Mouse (Mus musculus): ENCODE measurements around the gene Tmem108. TPM values are rescaled to one million over a fixed set of nuclear protein-coding genes. Genes with fewer than 3 reads are reported as not detected.

Tmem108 gene
- polyA plus RNA-seq, 1 experiment from 2014 or later: 23.1 TPM

DNA sequence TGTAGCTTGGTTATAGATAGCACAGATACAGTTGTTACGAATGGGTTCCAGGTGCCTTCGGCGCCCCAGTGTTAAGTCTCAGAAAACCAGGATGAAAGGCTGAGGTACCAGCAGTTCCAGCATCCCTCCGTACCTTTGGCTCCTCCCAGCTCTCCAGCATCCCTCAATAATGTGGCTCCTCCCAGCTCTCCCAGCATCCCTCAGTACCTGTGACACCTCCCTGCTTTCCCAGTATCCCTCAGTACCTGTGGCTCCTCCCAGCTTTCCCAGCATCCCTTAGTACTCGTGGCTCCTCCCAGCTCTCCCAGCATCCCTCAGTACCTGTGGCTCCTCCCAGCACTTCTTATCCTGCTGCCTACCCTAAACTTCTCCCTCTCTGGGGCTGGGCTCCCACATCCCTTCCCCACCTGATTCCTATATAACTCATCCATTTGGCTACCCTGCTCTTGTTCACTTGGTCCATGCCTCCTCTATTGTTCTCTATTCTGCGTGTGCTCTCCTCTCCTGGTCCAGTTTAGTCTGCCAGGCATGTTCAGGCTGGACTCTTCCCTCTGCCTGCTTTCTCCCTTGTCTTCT, 225.5 kb downstream of the Tmem108 start:
- Histone ChIP-seq H3K4me3 (ENCODE audit: low read depth, low read length) (no peak overlapping the region), H3K9me3 (ENCODE audit: control insufficient read depth, low read depth, low read length) (no peaks in the 10 kb centered on the region), H3K36me3 (ENCODE audit: control insufficient read depth, insufficient read depth, low read length) (no peaks in the 10 kb centered on the region), H3K27ac (ENCODE audit: low read length) (no peak overlapping the region), H3K27me3 (ENCODE audit: control insufficient read depth, insufficient read depth, low read length) (no peaks in the 10 kb centered on the region), H3K4me1 (ENCODE audit: control insufficient read depth, insufficient read depth, low read length) (no peaks in the 10 kb centered on the region), H3K9ac (replicated peaks; ENCODE audit: low read depth, low read length) (no peak overlapping the region), H3K4me2 (replicated peaks; ENCODE audit: low read depth, low read length) (no peak overlapping the region)
- 94% methylated on average over 6 of the region's 6 CpGs for WGBS
- no peak for ATAC-seq (ENCODE audit: insufficient number of reproducible peaks, insufficient read depth, low FRiP score, low read depth)

DNA sequence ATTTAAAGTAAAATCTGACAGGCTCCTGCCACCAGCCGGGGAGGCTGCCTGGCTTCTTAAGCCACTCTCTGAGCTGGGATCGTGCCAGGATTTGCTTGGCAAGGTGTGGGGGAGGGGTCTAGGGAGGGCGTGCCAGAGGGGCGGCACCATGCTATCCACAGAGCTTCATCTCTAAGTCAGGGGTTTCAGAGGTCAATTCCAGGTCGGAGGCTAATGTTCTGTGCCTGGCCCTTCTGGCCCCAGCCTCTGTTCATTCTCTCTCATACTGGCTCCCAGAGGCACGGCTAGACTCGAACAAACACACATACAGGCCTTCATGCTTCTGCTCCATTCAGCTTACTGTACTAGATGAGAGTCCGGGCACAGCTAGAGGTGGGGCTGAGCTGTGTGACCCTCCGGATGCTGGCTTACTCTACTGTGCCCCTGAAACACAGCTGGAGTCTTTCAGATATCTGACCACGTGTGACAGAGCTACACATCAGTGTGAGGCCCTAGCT, 236.5 kb downstream of the Tmem108 start:
- Histone ChIP-seq H3K27ac (ENCODE audit: low read length) (no peak overlapping the region), H3K4me1 (ENCODE audit: control insufficient read depth, insufficient read depth, low read length) (peaks cover 3% of the 10 kb centered on the region; the same call in 1 of the 2 replicates), H3K4me2 (replicated peaks; ENCODE audit: low read depth, low read length) (no peak overlapping the region), H3K9ac (replicated peaks; ENCODE audit: low read depth, low read length) (no peak overlapping the region), H3K27me3 (ENCODE audit: control insufficient read depth, insufficient read depth, low read length) (no peaks in the 10 kb centered on the region), H3K9me3 (ENCODE audit: control insufficient read depth, low read depth, low read length) (no peaks in the 10 kb centered on the region), H3K36me3 (ENCODE audit: control insufficient read depth, insufficient read depth, low read length) (no peaks in the 10 kb centered on the region), H3K4me3 (ENCODE audit: low read depth, low read length) (no peak overlapping the region)
- peak; percentile 23; the same call in 1 of the 2 replicates for ATAC-seq (ENCODE audit: insufficient number of reproducible peaks, insufficient read depth, low FRiP score, low read depth)
- WGBS: 21% methylated on average over 10 of the region's 10 CpGs

DNA sequence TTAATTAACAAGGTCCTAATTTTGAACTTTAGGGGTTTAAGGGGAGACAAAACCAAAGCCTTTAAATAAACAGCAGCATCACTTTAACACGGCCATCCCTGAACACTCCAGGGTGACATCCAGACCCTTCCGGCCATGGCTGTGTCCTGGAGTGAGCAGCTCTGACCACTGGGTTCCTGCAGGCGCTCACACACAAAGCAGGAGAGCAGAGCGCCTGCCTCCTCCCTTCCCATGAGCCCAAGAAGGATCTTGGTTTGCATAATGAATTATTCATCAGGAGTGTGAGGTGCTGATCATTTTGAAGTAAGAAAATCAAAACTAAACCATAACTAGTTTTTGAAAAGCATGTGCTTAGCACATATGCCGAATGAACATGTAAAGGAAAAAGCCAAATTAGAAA, 237.0 kb downstream of the Tmem108 start:
- H3K27me3 ChIP-seq (ENCODE audit: control insufficient read depth, insufficient read depth, low read length): no peaks in the 10 kb centered on the region
- no peak overlapping the region for H3K9ac ChIP-seq (replicated peaks; ENCODE audit: low read depth, low read length)
- ATAC-seq (ENCODE audit: insufficient number of reproducible peaks, insufficient read depth, low FRiP score, low read depth): no peak
- peaks cover 3% of the 10 kb centered on the region; the same call in 1 of the 2 replicates for H3K4me1 ChIP-seq (ENCODE audit: control insufficient read depth, insufficient read depth, low read length)
- 41% methylated on average over 5 of the region's 5 CpGs for WGBS
- H3K4me3 ChIP-seq (ENCODE audit: low read depth, low read length): no peak overlapping the region
- no peak overlapping the region for H3K4me2 ChIP-seq (replicated peaks; ENCODE audit: low read depth, low read length)
- H3K36me3 ChIP-seq (ENCODE audit: control insufficient read depth, insufficient read depth, low read length): no peaks in the 10 kb centered on the region
- H3K27ac ChIP-seq (ENCODE audit: low read length): no peak overlapping the region
- no peaks in the 10 kb centered on the region for H3K9me3 ChIP-seq (ENCODE audit: control insufficient read depth, low read depth, low read length)

DNA sequence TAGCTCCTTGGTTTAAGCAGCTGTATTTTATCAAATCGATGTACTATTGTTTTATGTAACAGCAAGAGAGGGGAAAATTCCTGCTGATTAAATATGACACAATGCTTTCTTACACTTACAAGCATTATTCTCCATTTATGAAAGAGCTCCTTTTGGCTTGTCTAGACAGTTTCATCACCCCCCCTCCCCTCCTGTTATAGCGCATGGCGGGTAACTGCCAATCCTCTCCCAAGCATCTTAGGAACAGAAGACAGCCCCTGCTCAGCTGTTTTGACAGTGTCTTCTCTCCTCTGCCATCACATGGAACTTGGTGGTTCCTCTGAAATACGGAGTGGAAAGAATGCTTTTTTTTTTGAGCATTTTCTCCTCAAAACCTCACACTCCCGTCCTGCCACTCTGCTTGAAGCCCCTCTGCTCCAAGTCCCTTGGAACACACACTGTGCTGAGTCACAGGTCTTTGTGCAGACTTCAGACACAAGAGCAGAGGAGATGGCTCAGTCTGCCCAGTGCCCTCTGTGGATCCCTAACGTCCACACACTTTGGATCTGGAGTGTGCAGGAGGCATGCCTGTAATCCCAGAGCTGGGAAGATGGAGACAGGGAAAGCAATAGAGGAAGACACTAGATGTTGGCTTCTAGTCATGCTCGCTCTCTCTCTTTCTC, 237.8 kb downstream of the Tmem108 start:
- no peak overlapping the region for H3K4me3 ChIP-seq (ENCODE audit: low read depth, low read length)
- no peak overlapping the region for H3K9ac ChIP-seq (replicated peaks; ENCODE audit: low read depth, low read length)
- H3K4me1 ChIP-seq (ENCODE audit: control insufficient read depth, insufficient read depth, low read length): peaks cover 3% of the 10 kb centered on the region; the same call in 1 of the 2 replicates
- no peak for ATAC-seq (ENCODE audit: insufficient number of reproducible peaks, insufficient read depth, low FRiP score, low read depth)
- no peak overlapping the region for H3K4me2 ChIP-seq (replicated peaks; ENCODE audit: low read depth, low read length)
- H3K9me3 ChIP-seq (ENCODE audit: control insufficient read depth, low read depth, low read length): no peaks in the 10 kb centered on the region
- 57% methylated on average over 7 of the region's 7 CpGs for WGBS
- H3K27me3 ChIP-seq (ENCODE audit: control insufficient read depth, insufficient read depth, low read length): no peaks in the 10 kb centered on the region
- H3K27ac ChIP-seq (ENCODE audit: low read length): no peak overlapping the region
- no peaks in the 10 kb centered on the region for H3K36me3 ChIP-seq (ENCODE audit: control insufficient read depth, insufficient read depth, low read length)

DNA sequence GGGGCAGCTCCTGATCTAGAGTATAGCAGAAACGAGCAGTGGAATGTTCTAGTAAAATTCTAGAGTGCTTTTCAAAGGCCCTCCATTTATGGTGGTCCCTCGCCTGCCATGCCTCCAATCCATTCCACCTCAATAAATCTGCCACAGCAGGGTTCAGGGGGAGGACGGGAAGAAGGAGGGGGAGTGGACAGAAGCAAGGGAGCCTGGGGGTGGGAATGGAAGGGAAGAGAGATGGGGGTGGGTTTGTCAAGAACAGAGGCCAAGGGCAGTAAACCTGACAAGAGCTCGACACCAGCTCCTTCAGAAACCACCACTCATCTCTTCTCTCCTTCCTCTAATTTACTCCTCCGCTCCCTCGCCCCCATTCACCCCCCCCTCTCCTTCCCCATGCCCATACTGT, 238.6 kb downstream of the Tmem108 start:
- ATAC-seq (ENCODE audit: insufficient number of reproducible peaks, insufficient read depth, low FRiP score, low read depth): no peak
- WGBS: 40% methylated on average over 6 of the region's 6 CpGs

DNA sequence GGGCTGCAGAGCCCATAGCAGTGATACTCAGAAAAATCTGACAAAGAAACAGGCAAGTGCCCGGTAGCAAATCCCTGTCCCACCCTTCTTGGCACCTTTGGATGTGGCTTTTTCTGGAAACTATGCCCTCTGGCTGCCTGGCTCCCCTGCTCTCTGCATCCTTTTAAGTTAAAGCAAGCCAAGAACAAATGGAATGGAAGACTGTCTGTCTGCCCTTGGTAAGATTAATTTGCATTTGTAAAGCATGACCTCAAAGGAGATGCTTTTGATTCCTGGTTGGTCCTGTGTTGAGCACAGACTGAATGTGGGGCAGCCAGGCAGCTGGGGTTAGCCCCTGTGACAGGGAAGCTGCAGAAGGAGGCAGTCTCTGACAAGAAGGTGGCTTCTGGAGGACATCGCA, 247.8 kb downstream of the Tmem108 start:
- Histone ChIP-seq H3K4me3 (ENCODE audit: low read depth, low read length) (no peak overlapping the region), H3K27me3 (ENCODE audit: control insufficient read depth, insufficient read depth, low read length) (no peaks in the 10 kb centered on the region), H3K4me2 (replicated peaks; ENCODE audit: low read depth, low read length) (no peak overlapping the region), H3K9ac (replicated peaks; ENCODE audit: low read depth, low read length) (no peak overlapping the region), H3K27ac (ENCODE audit: low read length) (no peak overlapping the region), H3K9me3 (ENCODE audit: control insufficient read depth, low read depth, low read length) (no peaks in the 10 kb centered on the region), H3K36me3 (ENCODE audit: control insufficient read depth, insufficient read depth, low read length) (no peaks in the 10 kb centered on the region), H3K4me1 (ENCODE audit: control insufficient read depth, insufficient read depth, low read length) (no peaks in the 10 kb centered on the region)
- ATAC-seq (ENCODE audit: insufficient number of reproducible peaks, insufficient read depth, low FRiP score, low read depth): no peak
- 63% methylated on average over 2 of the region's 2 CpGs for WGBS

More for the DNA sequence above, 238.6 kb downstream of the Tmem108 start:
- Histone ChIP-seq H3K9ac (replicated peaks; ENCODE audit: low read depth, low read length) (no peak overlapping the region), H3K4me1 (ENCODE audit: control insufficient read depth, insufficient read depth, low read length) (peaks cover 3% of the 10 kb centered on the region; the same call in 1 of the 2 replicates), H3K4me2 (replicated peaks; ENCODE audit: low read depth, low read length) (no peak overlapping the region), H3K9me3 (ENCODE audit: control insufficient read depth, low read depth, low read length) (no peaks in the 10 kb centered on the region), H3K27ac (ENCODE audit: low read length) (no peak overlapping the region), H3K27me3 (ENCODE audit: control insufficient read depth, insufficient read depth, low read length) (no peaks in the 10 kb centered on the region), H3K4me3 (ENCODE audit: low read depth, low read length) (no peak overlapping the region), H3K36me3 (ENCODE audit: control insufficient read depth, insufficient read depth, low read length) (no peaks in the 10 kb centered on the region)

DNA sequence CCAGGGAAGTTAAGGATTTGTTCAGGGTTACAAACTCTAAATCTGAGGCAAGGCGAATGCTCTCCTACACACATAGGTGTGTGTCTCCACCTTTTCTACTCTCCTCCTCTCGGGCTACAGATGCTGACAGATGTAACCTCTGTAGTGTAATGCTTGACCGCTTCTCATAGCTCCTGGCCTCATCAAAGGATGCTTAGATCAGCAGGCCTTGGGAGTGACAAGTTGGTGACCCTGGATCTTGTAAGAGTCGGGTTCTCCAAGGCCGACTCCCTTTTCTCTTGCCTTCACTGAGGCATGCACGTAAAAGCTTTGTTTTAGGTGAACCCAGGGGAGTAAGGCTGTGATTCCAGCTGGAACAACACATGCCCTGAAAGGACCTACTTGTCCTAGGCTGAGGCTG, 249.4 kb downstream of the Tmem108 start:
- WGBS: 70% methylated on average over 6 of the region's 6 CpGs
- ATAC-seq (ENCODE audit: insufficient number of reproducible peaks, insufficient read depth, low FRiP score, low read depth): no peak

DNA sequence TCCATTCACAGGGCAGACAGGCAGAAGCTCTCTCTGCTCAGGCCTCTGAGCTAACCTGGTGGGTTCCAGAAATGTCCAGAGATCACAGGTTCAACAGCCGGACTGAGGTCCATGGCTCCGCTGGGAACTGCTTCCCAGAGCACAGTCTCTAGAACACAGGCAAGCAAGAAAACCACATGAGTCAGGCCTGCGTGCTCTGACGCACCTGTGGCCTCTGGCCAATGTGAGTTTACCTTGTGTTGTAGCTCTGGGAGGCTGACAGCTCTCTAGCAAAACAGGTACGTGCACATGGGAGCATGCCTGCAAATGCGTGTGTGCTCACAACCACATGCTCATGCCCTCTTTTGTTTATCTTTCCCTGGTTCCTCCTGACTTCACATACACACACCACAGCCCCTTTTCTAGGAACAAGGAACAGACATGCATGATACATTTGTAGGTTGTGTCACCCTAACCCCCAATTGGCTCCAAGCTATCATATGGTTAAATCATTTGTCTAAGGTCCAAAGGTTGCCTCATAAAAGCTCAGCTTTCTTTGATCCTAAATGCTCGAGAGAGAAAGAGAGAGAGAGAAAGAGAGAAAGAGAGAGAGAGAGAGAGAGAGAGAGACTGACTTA, 254.6 kb downstream of the Tmem108 start:
- Histone ChIP-seq H3K27ac (ENCODE audit: low read length) (no peak overlapping the region), H3K4me3 (ENCODE audit: low read depth, low read length) (no peak overlapping the region), H3K27me3 (ENCODE audit: control insufficient read depth, insufficient read depth, low read length) (no peaks in the 10 kb centered on the region), H3K36me3 (ENCODE audit: control insufficient read depth, insufficient read depth, low read length) (no peaks in the 10 kb centered on the region), H3K9me3 (ENCODE audit: control insufficient read depth, low read depth, low read length) (no peaks in the 10 kb centered on the region), H3K4me1 (ENCODE audit: control insufficient read depth, insufficient read depth, low read length) (peaks cover 3% of the 10 kb centered on the region; the same call in 1 of the 2 replicates), H3K4me2 (replicated peaks; ENCODE audit: low read depth, low read length) (no peak overlapping the region), H3K9ac (replicated peaks; ENCODE audit: low read depth, low read length) (no peak overlapping the region)
- ATAC-seq (ENCODE audit: insufficient number of reproducible peaks, insufficient read depth, low FRiP score, low read depth): no peak; the same call in 1 of the 2 replicates
- 54% methylated on average over 7 of the region's 7 CpGs for WGBS

More for the DNA sequence above, 249.4 kb downstream of the Tmem108 start:
- Histone ChIP-seq H3K9ac (replicated peaks; ENCODE audit: low read depth, low read length) (no peak overlapping the region), H3K36me3 (ENCODE audit: control insufficient read depth, insufficient read depth, low read length) (no peaks in the 10 kb centered on the region), H3K4me1 (ENCODE audit: control insufficient read depth, insufficient read depth, low read length) (peaks cover under 1% of the 10 kb centered on the region; the same call in 1 of the 2 replicates), H3K4me3 (ENCODE audit: low read depth, low read length) (no peak overlapping the region), H3K4me2 (replicated peaks; ENCODE audit: low read depth, low read length) (no peak overlapping the region), H3K9me3 (ENCODE audit: control insufficient read depth, low read depth, low read length) (no peaks in the 10 kb centered on the region), H3K27me3 (ENCODE audit: control insufficient read depth, insufficient read depth, low read length) (no peaks in the 10 kb centered on the region), H3K27ac (ENCODE audit: low read length) (no peak overlapping the region)
